Mouse (Mus musculus): ENCODE results near the gene Gm11027. TPM values are rescaled to one million over a fixed set of nuclear protein-coding genes. Genes with fewer than 3 reads are reported as not detected.

The Gm11027 gene
- polyA plus RNA-seq, 1 experiment from 2014 or later = not detected

- Histone ChIP-seq H3K9me3 (ENCODE audit: control insufficient read depth) (no peaks in the 10 kb centered on the region), H3K27ac (ENCODE audit: low read depth, low read length) (no peak within 1 kb of the TSS; the same call in 1 of the 2 replicates), H3K36me3 (ENCODE audit: control insufficient read depth, insufficient read depth) (no peaks in the 10 kb centered on the region), H3K9ac (ENCODE audit: low read depth, low read length) (peak within 1 kb of the TSS; percentile 60), H3K4me1 (replicated peaks; ENCODE audit: control insufficient read depth, insufficient read depth, low read length) (no peaks in the 10 kb centered on the region), H3K4me2 (replicated peaks; ENCODE audit: low read depth) (peak within 1 kb of the TSS; percentile 83), H3K4me3 (ENCODE audit: low read depth, low read length) (peak within 1 kb of the TSS; percentile 61), H3K27me3 (replicated peaks; ENCODE audit: control insufficient read depth, insufficient read depth, low read length) (no peaks in the 10 kb centered on the region)
- WGBS = 3% methylated on average over 47 of the region's 47 CpGs
- TF ChIP-seq CTCF (IDR thresholded peaks at IDR 0.05; ENCODE audit: low read depth) = no peak
- peak; percentile 88 for ATAC-seq
Observed at GRCm38 (mm10) chr12:116262555-116263341, 12.4 kb upstream of the Gm11027 start, which contains the start of gene Wdr60. Wdr60 (minus strand) TSS chr12:116263022.

DNA sequence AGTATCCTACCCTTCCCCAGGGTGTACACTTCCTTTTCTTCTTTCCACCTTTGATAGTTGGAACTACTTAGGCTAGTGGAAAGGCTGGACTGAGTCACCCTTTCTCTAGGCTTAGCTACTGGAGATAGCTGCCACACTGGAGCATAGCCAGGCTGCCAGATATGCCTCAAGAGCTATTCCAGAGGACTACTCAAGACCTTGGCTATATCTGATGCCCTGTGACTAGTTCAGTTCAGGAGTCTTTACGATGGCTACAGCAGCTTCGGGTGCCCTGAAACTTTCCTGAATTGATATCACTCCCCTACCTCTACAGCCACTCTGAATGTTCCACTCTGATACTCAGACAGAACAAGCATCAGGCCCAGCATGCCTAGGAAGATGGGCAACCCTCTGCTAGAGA, 10.4 kb upstream of the Gm11027 start:
- WGBS = 87% methylated on average over 2 of the region's 2 CpGs
- Histone ChIP-seq H3K4me2 (replicated peaks; ENCODE audit: low read depth) (no peak overlapping the region), H3K27me3 (replicated peaks; ENCODE audit: control insufficient read depth, insufficient read depth, low read length) (no peaks in the 10 kb centered on the region), H3K9me3 (ENCODE audit: control insufficient read depth) (no peaks in the 10 kb centered on the region), H3K27ac (ENCODE audit: low read depth, low read length) (no peak overlapping the region), H3K9ac (ENCODE audit: low read depth, low read length) (no peak overlapping the region), H3K4me1 (replicated peaks; ENCODE audit: control insufficient read depth, insufficient read depth, low read length) (no peaks in the 10 kb centered on the region), H3K36me3 (ENCODE audit: control insufficient read depth, insufficient read depth) (no peaks in the 10 kb centered on the region), H3K4me3 (ENCODE audit: low read depth, low read length) (no peak overlapping the region)
- TF ChIP-seq CTCF (IDR thresholded peaks at IDR 0.05; ENCODE audit: low read depth) = no peak
- no peak for ATAC-seq

GRCm38 (mm10) chr12:116265275-116265674, 9.9 kb upstream of the Gm11027 start:
- Histone ChIP-seq H3K4me1 (replicated peaks; ENCODE audit: control insufficient read depth, insufficient read depth, low read length) (no peaks in the 10 kb centered on the region), H3K9me3 (ENCODE audit: control insufficient read depth) (no peaks in the 10 kb centered on the region), H3K9ac (ENCODE audit: low read depth, low read length) (no peak overlapping the region), H3K4me2 (replicated peaks; ENCODE audit: low read depth) (no peak overlapping the region), H3K36me3 (ENCODE audit: control insufficient read depth, insufficient read depth) (no peaks in the 10 kb centered on the region), H3K27ac (ENCODE audit: low read depth, low read length) (no peak overlapping the region), H3K27me3 (replicated peaks; ENCODE audit: control insufficient read depth, insufficient read depth, low read length) (no peaks in the 10 kb centered on the region), H3K4me3 (ENCODE audit: low read depth, low read length) (no peak overlapping the region)
- 81% methylated on average over 2 of the region's 2 CpGs for WGBS
- no peak for ATAC-seq
- no peak for TF ChIP-seq CTCF (IDR thresholded peaks at IDR 0.05; ENCODE audit: low read depth)

- ATAC-seq = peak; percentile 95
- H3K27me3 ChIP-seq (replicated peaks; ENCODE audit: control insufficient read depth, insufficient read depth, low read length) = no peaks in the 10 kb centered on the region
- H3K4me1 ChIP-seq (replicated peaks; ENCODE audit: control insufficient read depth, insufficient read depth, low read length) = no peaks in the 10 kb centered on the region; the same call in 1 of the 2 replicates
- 29% methylated on average over 5 of the region's 5 CpGs for WGBS
- no peaks in the 10 kb centered on the region for H3K9me3 ChIP-seq (ENCODE audit: control insufficient read depth)
- H3K4me3 ChIP-seq (ENCODE audit: low read depth, low read length) = no peak overlapping the region
- no peak overlapping the region for H3K9ac ChIP-seq (ENCODE audit: low read depth, low read length)
- TF ChIP-seq CTCF (IDR thresholded peaks at IDR 0.05; ENCODE audit: low read depth) = no peak
- no peak overlapping the region; the same call in 1 of the 2 replicates for H3K4me2 ChIP-seq (replicated peaks; ENCODE audit: low read depth)
- H3K36me3 ChIP-seq (ENCODE audit: control insufficient read depth, insufficient read depth) = no peaks in the 10 kb centered on the region
- H3K27ac ChIP-seq (ENCODE audit: low read depth, low read length) = no peak overlapping the region
Observed at GRCm38 (mm10) chr12:116269450-116269849, 5.7 kb upstream of the Gm11027 start.

GRCm38 (mm10) chr12:116270538-116270937, 4.6 kb upstream of the Gm11027 start:
- ATAC-seq = no peak
- no peaks in the 10 kb centered on the region for H3K9me3 ChIP-seq (ENCODE audit: control insufficient read depth)

DNA sequence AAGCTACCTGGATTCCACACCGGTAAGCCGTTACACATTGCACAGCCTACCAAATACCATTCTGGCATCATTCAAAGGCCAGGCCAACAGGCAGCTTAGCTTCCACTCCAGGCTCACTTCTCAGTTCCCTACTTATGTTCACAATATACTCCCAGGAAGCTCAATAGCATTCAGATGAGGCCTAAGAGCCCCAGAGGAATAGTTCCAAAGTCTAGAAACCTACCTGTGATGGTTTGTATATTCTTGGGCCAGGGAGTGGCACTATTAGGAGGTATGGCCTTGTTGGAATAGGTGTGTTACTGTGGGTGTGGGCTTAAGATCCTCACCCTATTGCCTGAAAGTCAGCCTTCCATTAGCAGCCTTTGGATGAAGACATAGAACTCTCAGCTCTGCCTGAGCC, 4.1 kb upstream of the Gm11027 start:
- TF ChIP-seq CTCF (IDR thresholded peaks at IDR 0.05; ENCODE audit: low read depth) = no peak
- no peak overlapping the region for H3K9ac ChIP-seq (ENCODE audit: low read depth, low read length)
- no peak overlapping the region for H3K4me3 ChIP-seq (ENCODE audit: low read depth, low read length)
- H3K27ac ChIP-seq (ENCODE audit: low read depth, low read length) = no peak overlapping the region
- H3K27me3 ChIP-seq (replicated peaks; ENCODE audit: control insufficient read depth, insufficient read depth, low read length) = no peaks in the 10 kb centered on the region
- no peaks in the 10 kb centered on the region; the same call in 1 of the 2 replicates for H3K4me1 ChIP-seq (replicated peaks; ENCODE audit: control insufficient read depth, insufficient read depth, low read length)
- 91% methylated on average over 2 of the region's 2 CpGs for WGBS
- H3K4me2 ChIP-seq (replicated peaks; ENCODE audit: low read depth) = no peak overlapping the region
- H3K9me3 ChIP-seq (ENCODE audit: control insufficient read depth) = no peaks in the 10 kb centered on the region
- ATAC-seq = peak; percentile 39
- H3K36me3 ChIP-seq (ENCODE audit: control insufficient read depth, insufficient read depth) = no peaks in the 10 kb centered on the region

More at GRCm38 (mm10) chr12:116270538-116270937, 4.6 kb upstream of the Gm11027 start:
- Histone ChIP-seq H3K27me3 (replicated peaks; ENCODE audit: control insufficient read depth, insufficient read depth, low read length) (no peaks in the 10 kb centered on the region), H3K4me3 (ENCODE audit: low read depth, low read length) (no peak overlapping the region), H3K4me2 (replicated peaks; ENCODE audit: low read depth) (no peak overlapping the region), H3K36me3 (ENCODE audit: control insufficient read depth, insufficient read depth) (no peaks in the 10 kb centered on the region), H3K27ac (ENCODE audit: low read depth, low read length) (no peak overlapping the region), H3K4me1 (replicated peaks; ENCODE audit: control insufficient read depth, insufficient read depth, low read length) (no peaks in the 10 kb centered on the region; the same call in 1 of the 2 replicates), H3K9ac (ENCODE audit: low read depth, low read length) (no peak overlapping the region)
- TF ChIP-seq CTCF (IDR thresholded peaks at IDR 0.05; ENCODE audit: low read depth) = no peak
- WGBS = 93% methylated on average over 1 of the region's 1 CpGs

Data from intestine, postnatal 0 days (tissue).